Mouse (Mus musculus) limb, embryonic 12.5 days (tissue): ENCODE measurements around the gene Glg1. TPM values are rescaled to one million over a fixed set of nuclear protein-coding genes. Genes with fewer than 3 reads are reported as not detected.
"Not testable (repeated sequence)": the region's sequence is repeated elsewhere in the genome, so short reads cannot be mapped to it uniquely, and the experiment has no call there.

Experiments used
- ATAC-seq: fragments of 200-750 bp; cut with Nextera tagmentation; 2 replicates; pipeline ENCODE4 v1.8.0; 2017; ENCODE audit warnings: low read depth, moderate TSS enrichment; ENCODE audit not compliant: insufficient number of reproducible peaks, insufficient read depth, low FRiP score, low TSS enrichment
- H3K27ac ChIP-seq: fragments of 300-500 bp; sonication (generic); 2 replicates; pipeline ENCODE4 v1.5.1; 2016; ENCODE audit warnings: mild to moderate bottlenecking, moderate library complexity
- H3K27me3 ChIP-seq: fragments of 300-500 bp; sonication (generic); 2 replicates; pipeline ENCODE4 v1.6.1; 2016; ENCODE audit warnings: mild to moderate bottlenecking, moderate library complexity
- H3K36me3 ChIP-seq: fragments of 300-500 bp; sonication (generic); 2 replicates; pipeline ENCODE4 v1.6.1; 2016; ENCODE audit warnings: mild to moderate bottlenecking, moderate library complexity
- H3K4me1 ChIP-seq: fragments of 300-500 bp; sonication (generic); replicated peaks from 2 replicates; pipeline ENCODE4 v1.6.1; 2016
- H3K4me2 ChIP-seq: fragments of 300-500 bp; sonication (generic); 2 replicates; pipeline ENCODE4 v1.6.1; 2016; ENCODE audit warnings: mild to moderate bottlenecking, moderate library complexity
- H3K4me3 ChIP-seq: fragments of 300-500 bp; sonication (generic); replicated peaks from 2 replicates; pipeline ENCODE4 v1.5.1; 2016; ENCODE audit warnings: mild to moderate bottlenecking
- H3K9ac ChIP-seq: fragments of 300-500 bp; sonication (generic); replicated peaks from 2 replicates; pipeline ENCODE4 v1.6.1; 2016; ENCODE audit warnings: mild to moderate bottlenecking, moderate library complexity
- H3K9me3 ChIP-seq: fragments of 300-500 bp; sonication (generic); 2 replicates; pipeline ENCODE4 v1.6.1; 2016; ENCODE audit warnings: mild to moderate bottlenecking, moderate library complexity
- WGBS: fragments of 180-500 bp; shearing (Covaris S2); methylation state at CpG from one replicate; pipeline ENCODE4 v1.1.7; 2016; 5-methylcytosine and 5-hydroxymethylcytosine counted together
- microRNA-seq: library from miRNA; unstranded; fragments of <30 nt; microRNA quantifications from one replicate; pipeline ENCODE4, GENCODE M21; 2017
- polyA plus RNA-seq: library from polyadenylated mRNA; unstranded; fragments of >200 nt; fragmentation: Nextera tagmentation; extraction: Ambion mirVana; gene quantifications from 2 replicates; pipeline ENCODE4 v1.2.1, GENCODE M21; 2016

Gene Glg1
- polyA plus RNA-seq, 1 experiment from 2014 or later, result 87.5 TPM

DNA sequence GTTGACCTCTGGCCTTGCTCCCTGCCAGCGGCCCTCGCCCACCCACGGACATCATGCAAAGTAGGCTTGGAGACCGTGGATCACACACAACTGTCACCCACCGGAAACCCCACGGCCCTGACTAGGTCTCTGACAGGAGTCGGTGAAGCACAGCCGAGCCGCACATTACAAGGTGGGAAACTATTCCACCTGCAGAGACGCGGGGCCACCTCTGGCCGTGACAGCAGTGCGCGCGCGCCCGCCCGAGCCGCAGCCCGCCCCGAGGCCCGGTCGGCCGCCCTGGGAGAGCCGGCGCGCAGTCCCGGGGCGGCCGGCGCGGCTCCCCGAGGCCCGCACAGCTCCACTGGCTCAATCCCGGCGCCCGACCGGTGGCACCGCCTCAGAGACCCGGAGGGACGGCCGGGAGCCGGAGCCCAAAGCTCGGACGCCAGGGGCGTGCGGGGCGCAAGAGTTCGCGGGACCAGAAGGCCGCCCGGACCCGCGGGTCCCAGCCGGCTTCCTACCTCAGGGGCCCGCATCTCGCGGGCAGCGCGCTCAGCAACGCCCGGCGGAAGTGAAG is 114.0 kb downstream of the Glg1 start:
- not testable (repeated sequence) for H3K9me3 ChIP-seq, H3K27me3 ChIP-seq, H3K27ac ChIP-seq, H3K4me1 ChIP-seq, H3K36me3 ChIP-seq
- peak; percentile 48; the same call in 1 of the 2 replicates for ATAC-seq
- peak overlapping the region; percentile 78 for H3K4me2 ChIP-seq
- WGBS, result under 1% methylated on average over 56 of the region's 63 CpGs
- peak overlapping the region; percentile 66 for H3K4me3 ChIP-seq
- peak overlapping the region; percentile 73 for H3K9ac ChIP-seq

DNA sequence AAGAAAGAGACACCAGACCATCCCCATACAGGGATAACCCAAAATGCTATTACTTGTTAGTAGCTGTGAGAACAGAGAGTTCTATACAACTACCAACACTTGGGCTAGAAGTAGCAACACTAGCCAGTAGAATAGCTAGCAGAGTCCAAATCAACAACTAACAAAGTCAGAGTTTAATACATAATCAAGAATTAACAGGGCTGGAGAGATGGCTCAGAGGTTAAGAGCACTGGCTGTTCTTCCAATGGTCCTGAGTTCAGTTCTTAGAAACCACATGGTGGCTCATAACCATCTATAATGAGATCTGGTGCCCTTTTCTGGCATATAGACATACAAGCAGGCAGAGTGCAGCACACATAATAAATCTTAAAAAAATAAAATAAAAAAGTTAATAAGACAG is 116.5 kb downstream of the Glg1 start:
- Histone ChIP-seq H3K4me3 (no peak overlapping the region), H3K4me2 (no peak overlapping the region), H3K9ac (no peak overlapping the region), H3K9me3 (no peaks in the 10 kb centered on the region), H3K36me3 (peaks cover 17% of the 10 kb centered on the region), H3K4me1 (peaks cover 8% of the 10 kb centered on the region; the same call in 1 of the 2 replicates), H3K27ac (no peak overlapping the region), H3K27me3 (no peaks in the 10 kb centered on the region)
- ATAC-seq, result no peak

DNA sequence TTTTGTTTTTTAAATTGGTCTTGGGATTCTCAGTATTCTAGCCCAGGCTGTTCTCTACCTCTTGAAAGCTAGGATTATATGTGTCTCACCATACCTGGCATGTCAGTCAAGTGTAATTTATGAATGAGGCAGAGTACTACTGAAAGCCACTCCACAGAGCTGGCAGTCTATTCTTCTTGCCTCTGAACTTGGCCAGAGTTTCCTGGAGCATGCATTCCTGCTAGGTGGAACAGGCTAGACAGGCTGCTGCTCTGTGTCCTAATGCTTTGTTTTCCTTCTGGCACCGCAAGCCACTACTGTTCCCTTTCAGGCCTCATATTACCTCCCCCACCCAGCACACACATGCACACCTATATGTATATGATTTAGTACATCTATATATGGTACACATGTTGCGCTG is 128.3 kb downstream of the Glg1 start:
- Histone ChIP-seq H3K4me1 (no peaks in the 10 kb centered on the region), H3K27ac (no peak overlapping the region), H3K36me3 (peaks cover 91% of the 10 kb centered on the region), H3K4me2 (no peak overlapping the region), H3K9me3 (no peaks in the 10 kb centered on the region), H3K27me3 (no peaks in the 10 kb centered on the region), H3K4me3 (no peak overlapping the region), H3K9ac (no peak overlapping the region)
- WGBS, result 91% methylated on average over 2 of the region's 2 CpGs
- ATAC-seq, result no peak

DNA sequence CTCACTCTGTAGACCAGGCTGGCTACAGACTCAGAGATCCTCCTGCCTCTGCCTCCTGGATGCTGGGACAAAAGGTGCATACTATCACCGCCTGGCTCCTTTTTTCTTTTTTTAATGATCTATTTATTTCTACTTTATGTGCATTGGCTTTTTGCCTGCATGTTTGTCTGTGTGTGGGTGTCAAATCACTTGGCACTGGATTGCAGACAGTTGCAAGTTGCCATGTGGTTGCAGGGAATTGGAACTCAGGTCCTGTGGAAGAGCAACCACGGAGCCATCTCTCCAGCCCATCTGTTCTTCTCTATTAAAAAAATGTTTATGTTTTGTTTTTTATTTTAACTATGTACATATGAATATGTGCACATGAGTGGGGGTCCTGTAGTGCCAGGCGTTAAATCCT is 139.5 kb downstream of the Glg1 start:
- no peaks in the 10 kb centered on the region for H3K27me3 ChIP-seq
- no peak for ATAC-seq
- peaks cover 5% of the 10 kb centered on the region; the same call in 1 of the 2 replicates for H3K9me3 ChIP-seq
- peaks cover 94% of the 10 kb centered on the region for H3K36me3 ChIP-seq
- WGBS, result 93% methylated on average over 3 of the region's 3 CpGs
- H3K4me1 ChIP-seq, result no peaks in the 10 kb centered on the region
- H3K4me2 ChIP-seq, result no peak overlapping the region
- no peak overlapping the region for H3K4me3 ChIP-seq
- no peak overlapping the region for H3K27ac ChIP-seq
- H3K9ac ChIP-seq, result no peak overlapping the region

DNA sequence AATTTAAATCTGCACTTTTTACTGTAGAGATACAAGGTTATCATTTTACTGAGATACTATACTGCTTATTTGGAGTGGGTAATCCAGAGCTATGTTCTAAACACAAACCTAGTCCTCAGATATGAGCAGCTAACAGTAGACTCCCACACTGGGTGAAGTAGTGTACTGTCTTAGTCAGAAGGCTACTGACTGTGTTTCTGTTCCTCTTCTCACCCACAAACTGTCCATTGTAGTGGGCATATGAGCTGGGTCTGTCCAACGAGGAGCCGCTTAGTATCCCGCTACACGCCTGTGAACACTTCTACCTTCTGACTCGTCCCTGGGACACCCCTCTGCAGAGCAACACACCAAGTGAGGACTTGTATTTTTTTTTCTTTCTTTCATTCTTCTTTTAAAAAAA is 144.1 kb downstream of the Glg1 start:
- H3K27ac ChIP-seq, result no peak overlapping the region
- no peak for ATAC-seq
- no peaks in the 10 kb centered on the region for H3K4me1 ChIP-seq
- no peaks in the 10 kb centered on the region for H3K9me3 ChIP-seq
- H3K27me3 ChIP-seq, result no peaks in the 10 kb centered on the region
- H3K36me3 ChIP-seq, result peaks cover 85% of the 10 kb centered on the region
- 92% methylated on average over 5 of the region's 5 CpGs for WGBS
- no peak overlapping the region for H3K4me3 ChIP-seq
- no peak overlapping the region for H3K9ac ChIP-seq
- no peak overlapping the region for H3K4me2 ChIP-seq

Small RNA genes within 50 kb of the gene (microRNA-seq; reads per million reads assigned to microRNA genes)
- gene Gm23193, result not detected

Other genes starting within 250 kb of the Glg1 start
- 6.5 and 6.6 TPM in 2 replicates for gene Ddx19b, start 227.5 kb downstream of the Glg1 start, polyA plus RNA-seq
- gene Aars, start 226.1 kb downstream of the Glg1 start, polyA plus RNA-seq, result 65.5 and 73.8 TPM in 2 replicates
- 23.2 and 24.2 TPM in 2 replicates for gene Exosc6, start 202.9 kb downstream of the Glg1 start, polyA plus RNA-seq
- 0.24 TPM in 1 of 2 replicates, not detected in the other for gene Clec18a, start 166.8 kb downstream of the Glg1 start, polyA plus RNA-seq
- gene Pdpr, start 164.6 kb downstream of the Glg1 start, polyA plus RNA-seq, result 14.5 and 14.7 TPM in 2 replicates
- 80.2 and 80.3 TPM in 2 replicates for gene Rfwd3, start 41.0 kb upstream of the Glg1 start, polyA plus RNA-seq
- 0.24 and 0.84 TPM in 2 replicates for gene Mlkl, start 79.0 kb upstream of the Glg1 start, polyA plus RNA-seq
- gene Fa2h, start 134.6 kb upstream of the Glg1 start, polyA plus RNA-seq, result not detected in 2 replicates